Mouse (Mus musculus): ENCODE data around the gene Cyp4f15.
"Not testable (repeated sequence)": the region's sequence is repeated elsewhere in the genome, so short reads cannot be mapped to it uniquely, and the experiment has no call there.

The Cyp4f15 gene

DNA sequence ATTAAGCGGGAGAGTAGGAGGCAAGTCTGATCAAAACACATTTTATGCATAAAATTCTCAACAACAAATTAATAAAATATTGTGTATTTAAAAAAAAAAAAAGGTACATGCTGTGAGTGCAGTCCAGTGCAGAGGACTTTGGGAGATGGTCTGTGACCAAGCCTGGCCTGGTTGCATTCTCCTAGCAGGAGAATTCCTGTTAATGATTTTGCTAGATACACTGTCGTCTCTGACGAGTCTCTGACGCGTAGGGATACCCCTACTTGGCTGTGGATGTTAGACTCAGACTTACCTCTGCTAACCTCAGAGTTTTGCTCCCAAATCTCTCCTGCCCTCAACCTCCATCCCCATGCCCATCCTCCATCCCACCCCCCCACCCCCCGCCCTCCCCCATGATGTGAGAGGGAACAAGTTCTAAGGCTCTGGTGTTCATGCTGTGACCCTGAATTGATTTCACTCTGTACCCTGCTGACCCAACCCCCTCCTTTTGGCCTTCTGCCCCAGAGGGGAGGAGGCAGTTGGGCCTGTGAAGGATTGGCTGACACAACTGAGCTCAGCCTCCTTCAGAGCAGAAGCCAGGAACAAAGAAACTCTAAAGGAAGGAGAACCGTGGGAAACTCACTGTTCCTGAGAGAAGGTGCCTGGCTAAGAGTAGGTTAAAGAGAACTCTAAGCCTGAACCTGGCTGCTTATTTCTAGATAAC, at the start of gene Cyp4f15:
Cyp4f15 (plus strand) TSS at position 580 of the 703 bp plus-strand sequence.
- DNase-seq (ENCODE audit: low read depth), result no peak

- no peak for DNase-seq (ENCODE audit: low read depth)
Measured at GRCm38 (mm10) chr17:32636341-32636740, 49.1 kb upstream of the Cyp4f15 start.

GRCm38 (mm10) chr17:32637151-32637550, 48.3 kb upstream of the Cyp4f15 start:
- DNase-seq (ENCODE audit: low read depth), result no peak

GRCm38 (mm10) chr17:32646631-32647030, 38.8 kb upstream of the Cyp4f15 start:
- DNase-seq (ENCODE audit: low read depth), result no peak

DNA sequence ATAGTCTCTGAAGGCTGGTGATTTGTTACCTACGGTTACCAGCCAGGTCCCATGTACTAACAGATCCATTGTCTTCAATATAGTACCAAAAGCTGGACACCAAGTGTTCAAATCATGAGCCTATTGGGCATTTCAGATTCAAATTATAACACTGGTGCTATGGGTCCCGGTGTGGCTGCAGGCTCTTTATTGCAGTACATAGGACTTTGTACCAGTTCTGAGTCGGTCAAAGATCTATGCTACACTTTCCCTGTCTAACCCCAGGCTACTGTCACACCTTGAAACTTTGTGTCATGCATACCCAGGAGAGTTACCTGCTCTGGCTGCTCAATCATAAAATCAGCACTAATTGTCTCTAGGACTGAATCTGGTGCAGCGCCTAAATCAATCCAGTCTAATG, 31.6 kb upstream of the Cyp4f15 start:
- DNase-seq (ENCODE audit: low read depth), result no peak

- DNase-seq (ENCODE audit: low read depth), result no peak
Measured at GRCm38 (mm10) chr17:32657041-32657440, 28.4 kb upstream of the Cyp4f15 start.

- no peak for DNase-seq (ENCODE audit: low read depth)
Measured at GRCm38 (mm10) chr17:32658246-32658645, 27.2 kb upstream of the Cyp4f15 start.

GRCm38 (mm10) chr17:32658712-32659111, 26.7 kb upstream of the Cyp4f15 start, which contains the start of gene Cyp4f40:
Gene Cyp4f40 (plus strand): TSS chr17:32658900.
- no peak for DNase-seq (ENCODE audit: low read depth)

GRCm38 (mm10) chr17:32673976-32674375, 11.5 kb upstream of the Cyp4f15 start:
- DNase-seq (ENCODE audit: low read depth), result no peak

GRCm38 (mm10) chr17:32676040-32676635, 9.3 kb upstream of the Cyp4f15 start:
- DNase-seq (ENCODE audit: low read depth), result peak; percentile 62

- DNase-seq (ENCODE audit: low read depth), result peak; percentile 84
Measured at GRCm38 (mm10) chr17:32680404-32680803, 5.0 kb upstream of the Cyp4f15 start.

DNA sequence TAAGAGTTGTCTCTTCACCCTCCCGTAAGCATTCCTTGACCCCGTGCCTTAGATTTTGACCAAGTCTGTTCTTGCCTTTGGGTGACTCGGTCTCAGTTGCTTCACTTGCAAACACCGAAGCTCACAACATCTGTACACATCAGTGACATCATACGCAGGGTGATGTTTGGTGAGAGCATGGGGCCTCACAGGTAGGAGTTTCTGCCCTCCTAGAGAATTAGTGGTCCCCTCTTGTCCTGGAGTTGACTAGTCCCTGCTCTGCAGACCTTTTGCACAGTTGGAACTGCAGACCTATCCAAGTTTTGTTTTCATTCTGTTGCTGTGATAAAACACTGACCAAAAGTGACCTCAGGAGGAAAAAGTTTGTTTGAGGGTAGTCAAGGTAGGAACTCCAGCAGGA, 1.3 kb downstream of the Cyp4f15 start:
- no peak for DNase-seq (ENCODE audit: low read depth)

DNA sequence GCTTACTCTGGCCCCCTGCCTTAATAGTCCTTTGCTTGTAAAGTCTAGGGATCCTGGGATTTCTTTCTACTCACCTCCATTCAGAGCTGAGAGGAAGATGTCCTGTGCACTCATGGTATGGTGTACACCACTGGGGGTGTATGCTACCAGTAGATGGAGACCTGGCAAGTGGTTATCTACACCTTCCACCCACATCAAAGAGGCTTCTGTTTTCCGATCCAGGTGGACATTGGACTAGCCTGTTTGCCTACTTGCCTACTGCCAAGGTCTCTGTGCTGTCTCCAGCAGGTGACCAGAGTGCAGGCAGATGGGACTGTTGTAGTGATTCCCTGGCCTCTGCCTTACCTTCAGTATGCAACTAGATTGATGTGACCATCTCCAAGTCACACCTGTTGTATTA, 5.5 kb downstream of the Cyp4f15 start:
- no peak for DNase-seq (ENCODE audit: low read depth)

DNA sequence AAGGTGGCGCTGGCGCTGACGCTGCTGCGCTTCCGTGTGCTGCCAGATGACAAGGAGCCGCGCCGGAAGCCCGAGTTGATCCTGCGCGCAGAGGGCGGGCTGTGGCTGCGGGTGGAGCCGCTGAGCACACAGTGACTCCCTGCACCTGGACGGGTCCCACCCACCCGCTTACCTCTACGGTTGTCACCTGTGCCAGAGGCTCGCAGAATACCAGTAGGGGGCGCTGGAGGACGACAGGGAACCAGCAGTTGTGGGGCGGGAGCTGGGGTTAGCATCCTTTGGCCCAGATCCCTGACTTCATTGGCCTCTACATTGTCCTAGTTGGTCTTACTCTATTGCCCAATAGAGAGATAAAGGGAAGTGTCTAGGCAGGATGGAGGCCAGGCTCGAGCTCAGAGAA, 17.4 kb downstream of the Cyp4f15 start:
- DNase-seq (ENCODE audit: low read depth), result peak; percentile 40

- not testable (repeated sequence) for DNase-seq (ENCODE audit: low read depth)
Measured at GRCm38 (mm10) chr17:32710541-32710940, 25.1 kb downstream of the Cyp4f15 start.

GRCm38 (mm10) chr17:32722151-32722550, 36.7 kb downstream of the Cyp4f15 start:
- DNase-seq (ENCODE audit: low read depth), result not testable (repeated sequence)

DNA sequence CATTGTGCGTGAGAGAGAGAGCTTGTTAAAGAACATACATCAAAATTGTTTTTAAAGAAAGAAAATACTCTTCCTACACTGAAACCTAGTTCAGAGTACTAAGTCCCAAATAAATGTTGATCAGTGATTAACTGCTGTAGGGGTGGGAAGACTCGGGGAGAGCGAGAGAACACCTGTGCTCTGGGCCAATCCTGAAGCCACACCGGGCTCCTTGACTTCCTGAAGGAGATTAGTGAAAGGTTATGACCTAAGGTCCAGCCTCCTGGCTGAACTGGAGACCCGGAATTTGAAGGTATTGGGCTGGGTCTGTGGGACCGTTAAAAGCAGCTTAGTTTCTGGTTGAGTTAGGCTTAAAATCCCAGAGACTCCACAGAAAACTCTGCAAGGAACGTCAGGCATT, 37.3 kb downstream of the Cyp4f15 start:
- DNase-seq (ENCODE audit: low read depth), result no peak

DNA sequence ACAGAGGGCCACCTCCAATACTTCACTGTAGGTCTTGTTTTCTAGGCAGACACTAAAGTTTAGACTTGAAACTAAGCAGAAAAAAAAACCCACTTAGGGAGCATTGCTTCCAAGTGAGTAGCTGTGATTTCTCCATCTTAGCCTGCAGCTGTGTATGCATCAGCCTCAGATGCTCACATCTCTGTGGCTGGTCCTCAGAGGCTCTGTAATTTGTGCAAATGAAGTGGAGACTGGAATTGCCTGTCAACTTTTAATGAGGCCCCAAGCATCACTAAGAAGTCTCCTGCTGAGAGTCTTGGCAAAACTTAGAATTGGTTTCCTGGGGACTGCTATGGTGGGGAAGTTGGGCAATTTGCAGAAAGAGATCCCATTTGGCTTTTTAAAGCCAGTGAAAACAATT, 40.9 kb downstream of the Cyp4f15 start:
- DNase-seq (ENCODE audit: low read depth), result not testable (repeated sequence)

GRCm38 (mm10) chr17:32729029-32729428, 43.6 kb downstream of the Cyp4f15 start:
- peak; percentile 32 for DNase-seq (ENCODE audit: low read depth)

DNA sequence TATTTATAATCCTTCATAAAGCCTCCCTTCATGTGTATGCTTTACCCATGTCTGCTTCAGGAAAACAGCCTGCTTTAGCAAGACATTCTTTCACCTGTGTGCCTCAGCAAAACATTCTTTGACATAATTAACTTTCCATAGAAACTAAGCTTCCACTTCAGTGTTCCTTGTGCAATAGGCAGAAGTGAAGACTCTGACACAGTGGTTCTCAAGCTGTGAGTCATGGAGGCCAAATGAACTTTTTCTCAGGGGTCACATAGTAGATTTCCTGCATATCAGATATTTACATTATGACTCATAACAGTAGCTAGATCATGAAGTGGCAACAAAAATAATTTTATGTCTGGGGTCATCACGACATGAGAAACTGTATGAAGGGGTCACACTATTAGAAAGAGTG, 53.0 kb downstream of the Cyp4f15 start:
- no peak for DNase-seq (ENCODE audit: low read depth)

DNA sequence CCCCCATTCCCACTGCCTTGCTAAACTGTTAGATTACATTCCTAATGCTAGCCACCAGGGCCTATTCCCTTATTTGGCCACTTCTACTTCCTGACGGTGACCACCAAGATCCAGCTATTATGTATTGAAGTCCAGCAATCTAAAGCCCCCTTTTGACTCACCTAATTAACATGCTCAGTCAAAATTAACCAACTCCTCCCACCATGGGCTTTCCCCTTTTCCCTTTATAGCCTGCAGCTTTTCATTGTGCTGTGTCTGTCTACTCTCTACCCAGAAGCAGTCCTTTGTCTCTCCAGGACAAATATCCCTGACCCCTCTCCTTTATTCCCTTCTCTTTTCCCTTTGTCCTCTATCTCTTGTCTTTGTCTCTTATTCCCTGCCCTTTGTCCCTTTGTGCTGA, 55.6 kb downstream of the Cyp4f15 start:
- no peak for DNase-seq (ENCODE audit: low read depth)

DNA sequence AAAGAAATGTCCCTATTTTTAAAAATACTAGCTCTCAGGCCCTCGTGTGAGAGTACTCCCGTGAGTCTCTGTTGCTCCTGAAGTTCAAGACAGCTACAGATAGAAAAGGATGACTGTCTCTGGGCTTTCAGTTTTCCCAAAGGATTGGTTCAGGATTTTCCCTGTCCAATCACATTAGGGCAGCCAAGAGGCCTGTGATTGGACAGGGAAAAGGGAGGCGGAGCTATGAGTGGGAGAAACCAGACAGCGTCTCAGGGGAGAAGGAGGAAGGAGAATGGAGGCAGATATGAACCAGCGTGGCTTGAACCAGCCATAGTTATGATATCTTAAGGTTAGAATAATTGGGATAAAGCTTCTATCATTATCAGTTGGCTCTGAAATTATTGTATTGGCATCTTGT, 65.2 kb downstream of the Cyp4f15 start:
- no peak for DNase-seq (ENCODE audit: low read depth)
